Mouse (Mus musculus) hindbrain, embryonic 13.5 days (tissue): Measurements from ENCODE around the gene Olfr24. TPM values are rescaled to one million over a fixed set of nuclear protein-coding genes. Genes with fewer than 3 reads are reported as not detected.

Experiments used
- polyA plus RNA-seq: library from polyadenylated mRNA; unstranded; fragments of >200 nt; fragmentation: Nextera tagmentation; extraction: Ambion mirVana; gene quantifications from 2 replicates; pipeline ENCODE4 v1.2.1, GENCODE M21; 2015

Gene Olfr24
- polyA plus RNA-seq, 1 experiment from 2014 or later, result not detected

Other genes starting within 250 kb of the Olfr24 start
- not detected in 2 replicates for gene Muc16, start 89.5 kb downstream of the Olfr24 start, polyA plus RNA-seq
- not detected in 2 replicates for gene Olfr828, start 55.5 kb upstream of the Olfr24 start, polyA plus RNA-seq
- gene Olfr829, start 90.9 kb upstream of the Olfr24 start, polyA plus RNA-seq, result not detected in 2 replicates
- not detected in 2 replicates for gene Olfr830, start 110.7 kb upstream of the Olfr24 start, polyA plus RNA-seq
- not detected in 2 replicates for gene Olfr832, start 173.1 kb upstream of the Olfr24 start, polyA plus RNA-seq
- not detected in 2 replicates for gene Olfr834, start 224.0 kb upstream of the Olfr24 start, polyA plus RNA-seq